Mouse (Mus musculus) intestine, postnatal 0 days (tissue): ENCODE data around the gene Apbb2. TPM values are rescaled to one million over a fixed set of nuclear protein-coding genes. Genes with fewer than 3 reads are reported as not detected.

Experiments
- ATAC-seq: fragments of 200-750 bp; cut with Nextera tagmentation; 2 replicates; pipeline ENCODE4 v1.8.0; 2017; ENCODE audit warnings: mild to moderate bottlenecking, moderate TSS enrichment, moderate library complexity
- H3K27ac ChIP-seq: fragments of 300-500 bp; sonication (generic); 2 replicates; pipeline ENCODE4 v1.5.1; 2014; ENCODE audit warnings: mild to moderate bottlenecking, low read depth, low read length, moderate library complexity
- H3K27me3 ChIP-seq: fragments of 300-500 bp; sonication (generic); replicated peaks from 2 replicates; pipeline ENCODE4 v1.6.1; 2014; ENCODE audit warnings: low read length, mixed read lengths; ENCODE audit not compliant: control insufficient read depth, insufficient read depth
- H3K36me3 ChIP-seq: fragments of 300-500 bp; sonication (generic); 2 replicates; pipeline ENCODE4 v1.6.1; 2014; ENCODE audit warnings: mild to moderate bottlenecking, moderate library complexity; ENCODE audit not compliant: control insufficient read depth, insufficient read depth
- H3K4me1 ChIP-seq: fragments of 300-500 bp; sonication (generic); replicated peaks from 2 replicates; pipeline ENCODE4 v1.6.1; 2014; ENCODE audit warnings: antibody characterized with exemption, low read length, mixed read lengths; ENCODE audit not compliant: control insufficient read depth, insufficient read depth
- H3K4me2 ChIP-seq: fragments of 300-500 bp; sonication (generic); replicated peaks from 2 replicates; pipeline ENCODE4 v1.6.1; 2014; ENCODE audit warnings: low read depth, mild to moderate bottlenecking, moderate library complexity
- H3K4me3 ChIP-seq: fragments of 300-500 bp; sonication (generic); 2 replicates; pipeline ENCODE4 v1.5.1; 2014; ENCODE audit warnings: low read depth, low read length
- H3K9ac ChIP-seq: fragments of 300-500 bp; sonication (generic); 2 replicates; pipeline ENCODE4 v1.6.1; 2014; ENCODE audit warnings: mild to moderate bottlenecking, low read depth, low read length
- H3K9me3 ChIP-seq: fragments of 300-500 bp; sonication (generic); 2 replicates; pipeline ENCODE4 v1.6.1; 2016; ENCODE audit warnings: mixed run types; ENCODE audit not compliant: control insufficient read depth
- CTCF ChIP-seq: sonication (generic); IDR thresholded peaks from 2 replicates; pipeline ENCODE4 v1.5.1; 2016; ENCODE audit warnings: low read depth, mild to moderate bottlenecking, control low read depth, antibody characterized with exemption, moderate library complexity
- WGBS: fragments of 180-500 bp; shearing (Covaris S2); extraction: QIAGEN DNeasy Blood & Tissue Kit; methylation state at CpG from one replicate; pipeline ENCODE4 v1.1.7; 2014; 5-methylcytosine and 5-hydroxymethylcytosine counted together
- polyA plus RNA-seq: library from polyadenylated mRNA; unstranded; fragments of >200 nt; fragmentation: Nextera tagmentation; extraction: Ambion mirVana; gene quantifications from 2 replicates; pipeline ENCODE4 v1.2.1, GENCODE M21; 2015

The Apbb2 gene
- polyA plus RNA-seq, 1 experiment from 2014 or later, result 18.7 TPM

GRCm38 (mm10) chr5:66498140-66498539 lies 120.4 kb downstream of the Apbb2 start:
- H3K27ac ChIP-seq, result no peak overlapping the region
- no peaks in the 10 kb centered on the region for H3K36me3 ChIP-seq
- no peak for TF ChIP-seq CTCF
- 33% methylated on average over 1 of the region's 1 CpGs for WGBS
- no peak overlapping the region for H3K4me2 ChIP-seq
- H3K9me3 ChIP-seq, result no peaks in the 10 kb centered on the region
- H3K4me3 ChIP-seq, result no peak overlapping the region
- no peak overlapping the region for H3K9ac ChIP-seq
- H3K4me1 ChIP-seq, result peaks cover 3% of the 10 kb centered on the region; the same call in 1 of the 2 replicates
- no peak for ATAC-seq
- no peaks in the 10 kb centered on the region for H3K27me3 ChIP-seq

GRCm38 (mm10) chr5:66497479-66498087 lies 121.0 kb downstream of the Apbb2 start:
- no peak overlapping the region for H3K27ac ChIP-seq
- no peak overlapping the region for H3K4me2 ChIP-seq
- no peak for TF ChIP-seq CTCF
- H3K4me1 ChIP-seq, result peaks cover 3% of the 10 kb centered on the region; the same call in 1 of the 2 replicates
- no peak overlapping the region for H3K9ac ChIP-seq
- no peak overlapping the region for H3K4me3 ChIP-seq
- no peaks in the 10 kb centered on the region for H3K9me3 ChIP-seq
- no peak for ATAC-seq
- H3K36me3 ChIP-seq, result no peaks in the 10 kb centered on the region
- no peaks in the 10 kb centered on the region for H3K27me3 ChIP-seq
- WGBS, result 51% methylated on average over 14 of the region's 14 CpGs

- no peak for TF ChIP-seq CTCF
- WGBS, result 50% methylated on average over 4 of the region's 4 CpGs
- Histone ChIP-seq H3K4me1 (peaks cover 3% of the 10 kb centered on the region; the same call in 1 of the 2 replicates), H3K27ac (no peak overlapping the region), H3K9ac (no peak overlapping the region), H3K27me3 (no peaks in the 10 kb centered on the region), H3K36me3 (no peaks in the 10 kb centered on the region), H3K4me3 (no peak overlapping the region), H3K9me3 (no peaks in the 10 kb centered on the region), H3K4me2 (no peak overlapping the region)
- no peak for ATAC-seq
Observed at GRCm38 (mm10) chr5:66496881-66497360, 121.7 kb downstream of the Apbb2 start.

- no peak for TF ChIP-seq CTCF
- Histone ChIP-seq H3K9ac (no peak overlapping the region), H3K27ac (no peak overlapping the region), H3K9me3 (no peaks in the 10 kb centered on the region), H3K4me3 (no peak overlapping the region), H3K36me3 (no peaks in the 10 kb centered on the region), H3K4me2 (no peak overlapping the region), H3K4me1 (peaks cover 3% of the 10 kb centered on the region; the same call in 1 of the 2 replicates), H3K27me3 (no peaks in the 10 kb centered on the region)
- WGBS, result 44% methylated on average over 4 of the region's 4 CpGs
- no peak for ATAC-seq
Observed at GRCm38 (mm10) chr5:66494651-66495050, 123.9 kb downstream of the Apbb2 start.

- Histone ChIP-seq H3K4me2 (no peak overlapping the region), H3K36me3 (no peaks in the 10 kb centered on the region), H3K9ac (no peak overlapping the region), H3K27me3 (no peaks in the 10 kb centered on the region), H3K4me3 (no peak overlapping the region), H3K27ac (no peak overlapping the region), H3K4me1 (peaks cover 3% of the 10 kb centered on the region; the same call in 1 of the 2 replicates), H3K9me3 (no peaks in the 10 kb centered on the region)
- no peak for ATAC-seq
- WGBS, result 84% methylated on average over 4 of the region's 4 CpGs
- TF ChIP-seq CTCF, result no peak
Observed at GRCm38 (mm10) chr5:66492563-66492960, 126.0 kb downstream of the Apbb2 start.

- H3K9ac ChIP-seq, result no peak overlapping the region
- H3K9me3 ChIP-seq, result no peaks in the 10 kb centered on the region
- H3K27me3 ChIP-seq, result no peaks in the 10 kb centered on the region
- H3K4me3 ChIP-seq, result no peak overlapping the region
- no peak for ATAC-seq
- H3K36me3 ChIP-seq, result no peaks in the 10 kb centered on the region
- H3K27ac ChIP-seq, result no peak overlapping the region
- 72% methylated on average over 14 of the region's 14 CpGs for WGBS
- H3K4me2 ChIP-seq, result no peak overlapping the region
- H3K4me1 ChIP-seq, result peaks cover 3% of the 10 kb centered on the region; the same call in 1 of the 2 replicates
- TF ChIP-seq CTCF, result 0 out of 2 replicates have a peak, but pooled peaks have one; percentile 18
Observed at GRCm38 (mm10) chr5:66491907-66492562, 126.5 kb downstream of the Apbb2 start.
